Mouse (Mus musculus): ENCODE measurements around the gene Cd300lb.
"Not testable (repeated sequence)": the region's sequence is repeated elsewhere in the genome, so short reads cannot be mapped to it uniquely, and the experiment has no call there.

The Cd300lb gene

DNA sequence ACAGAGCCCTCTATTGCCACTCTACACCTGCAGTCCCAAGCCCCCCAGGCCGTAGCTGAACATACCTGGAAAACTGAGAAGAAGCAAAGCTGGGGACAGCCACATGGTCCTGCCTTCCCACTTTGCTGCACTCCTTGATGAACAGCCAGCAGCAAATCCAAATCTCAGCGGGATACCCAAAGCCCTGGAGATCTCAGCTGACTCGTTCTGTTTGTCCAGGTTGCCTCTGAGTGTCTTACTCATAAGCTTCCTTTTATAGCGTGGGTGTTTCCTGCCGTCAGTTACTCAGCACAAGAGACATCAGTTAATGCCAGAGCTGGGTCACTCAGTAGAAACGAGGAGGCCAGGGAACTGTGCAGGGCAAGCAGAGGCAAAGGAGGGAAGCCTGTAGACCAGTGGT is at the start of gene Cd300lb:
Cd300lb (minus strand) TSS at position 243 of the 400 bp plus-strand sequence.
- DNase-seq = no peak

DNA sequence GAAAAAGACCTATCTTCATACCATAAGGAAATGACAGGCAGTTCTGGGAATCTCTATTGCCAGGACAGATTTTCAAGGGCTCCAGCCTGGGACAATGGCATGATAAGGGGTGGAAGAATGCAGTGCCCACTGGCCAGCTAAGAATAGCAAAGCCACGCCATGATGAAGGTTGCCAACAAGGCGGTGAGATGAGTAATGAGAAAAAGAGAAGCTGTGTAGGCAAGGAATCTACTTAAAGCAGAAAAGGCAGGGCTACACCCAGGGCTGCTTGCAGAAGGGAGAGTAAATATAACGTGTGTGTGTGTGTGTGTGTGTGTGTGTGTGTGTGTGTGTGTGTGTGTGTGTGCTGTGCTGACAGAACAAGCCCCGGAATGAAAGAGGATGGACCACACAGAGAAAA is 47.7 kb upstream of the Cd300lb start:
- no peak for DNase-seq

DNA sequence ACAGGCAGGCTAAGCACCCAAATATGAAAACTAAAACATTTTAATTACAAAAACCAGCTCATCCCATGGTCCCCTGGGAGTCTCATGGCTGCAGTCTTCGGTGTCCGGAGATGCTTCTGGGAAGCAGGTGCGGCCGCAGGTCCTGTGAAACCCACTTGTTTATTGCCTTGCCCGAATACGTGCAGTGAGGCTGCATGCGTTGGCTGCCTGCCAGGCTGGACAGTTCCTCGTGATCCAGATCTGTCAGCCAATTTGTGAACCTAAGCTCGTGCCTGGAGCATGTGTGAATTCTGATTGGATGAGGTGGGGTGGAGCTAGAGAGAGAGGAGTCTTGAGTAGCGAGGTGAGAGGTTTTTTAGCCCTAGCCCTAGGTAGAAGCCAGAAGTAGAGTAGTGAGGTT is 38.5 kb upstream of the Cd300lb start:
- DNase-seq = no peak

DNA sequence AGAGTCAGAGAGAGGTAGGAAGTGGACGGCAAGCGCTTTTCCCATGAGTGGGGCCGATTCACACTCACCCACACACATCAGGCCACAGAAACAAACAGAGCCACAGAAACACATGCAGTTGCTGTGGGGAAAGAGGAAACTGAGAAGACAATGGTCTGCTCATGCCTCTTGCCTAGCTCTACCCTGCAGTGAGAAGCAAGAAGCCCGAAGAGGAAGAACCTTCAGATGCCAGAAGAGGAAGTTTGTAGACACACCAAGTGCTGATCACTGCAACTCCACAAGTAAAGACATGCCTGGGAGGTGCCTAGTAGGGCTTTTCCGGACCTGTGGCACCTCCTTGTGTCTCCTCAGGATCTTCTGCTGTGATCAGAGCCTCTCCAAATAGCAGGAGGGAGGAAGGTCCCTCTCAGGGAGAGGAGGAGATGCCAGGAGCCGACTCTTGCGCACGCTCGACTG is 34.6 kb upstream of the Cd300lb start, which contains the start of gene Cd300c:
Cd300c (minus strand) TSS at position 406 of the 456 bp plus-strand sequence.
- DNase-seq = no peak

DNA sequence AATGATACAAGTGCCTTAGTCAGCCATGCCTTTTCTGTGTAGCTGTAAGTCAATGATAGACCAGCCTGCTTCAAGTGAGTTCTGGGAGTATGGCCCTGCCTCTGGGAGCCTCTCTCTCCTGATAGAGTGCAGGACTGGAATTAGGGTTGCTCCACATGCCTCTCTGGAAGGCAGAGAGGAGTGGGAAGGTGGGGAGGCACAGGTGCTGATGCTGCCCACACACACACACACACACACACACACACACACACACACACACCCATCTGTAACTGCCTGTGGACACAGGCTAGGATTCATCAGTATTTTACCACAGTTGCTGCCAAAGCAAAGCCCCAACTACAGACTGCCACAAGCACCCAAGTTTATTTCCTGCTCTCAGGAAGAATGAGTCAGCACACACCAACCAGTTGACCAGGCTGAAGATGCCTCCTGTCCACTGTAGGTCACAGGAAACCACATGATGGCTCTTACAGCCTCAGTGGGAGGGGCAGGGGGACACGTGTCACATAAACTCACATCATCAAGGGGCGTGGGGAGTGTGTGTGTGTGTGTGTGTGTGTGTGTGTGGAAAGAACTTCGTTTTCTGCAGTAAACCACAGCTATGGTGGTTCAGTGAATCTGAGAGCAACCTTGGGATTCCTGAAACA is 31.1 kb upstream of the Cd300lb start:
- no peak for DNase-seq

DNA sequence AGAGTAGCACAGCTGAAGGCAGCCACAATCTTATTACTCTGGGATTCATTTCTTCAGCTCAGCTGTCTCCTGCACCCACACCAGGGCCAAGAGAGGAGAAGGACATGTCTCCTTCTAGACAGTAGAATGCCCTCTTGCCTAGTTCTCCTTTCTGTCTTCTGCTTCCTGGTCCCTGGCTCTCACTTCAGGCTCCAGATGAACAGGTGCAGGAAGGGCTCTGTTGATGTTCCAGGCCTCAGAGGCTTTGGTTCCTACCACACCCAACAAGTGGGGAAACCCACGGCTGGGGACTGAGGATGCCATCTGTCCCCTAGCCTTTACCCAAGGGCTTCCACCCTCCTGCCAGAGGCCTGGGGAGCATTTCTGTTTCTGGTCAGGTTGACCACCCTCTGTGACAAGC is 26.2 kb upstream of the Cd300lb start:
- no peak for DNase-seq

DNA sequence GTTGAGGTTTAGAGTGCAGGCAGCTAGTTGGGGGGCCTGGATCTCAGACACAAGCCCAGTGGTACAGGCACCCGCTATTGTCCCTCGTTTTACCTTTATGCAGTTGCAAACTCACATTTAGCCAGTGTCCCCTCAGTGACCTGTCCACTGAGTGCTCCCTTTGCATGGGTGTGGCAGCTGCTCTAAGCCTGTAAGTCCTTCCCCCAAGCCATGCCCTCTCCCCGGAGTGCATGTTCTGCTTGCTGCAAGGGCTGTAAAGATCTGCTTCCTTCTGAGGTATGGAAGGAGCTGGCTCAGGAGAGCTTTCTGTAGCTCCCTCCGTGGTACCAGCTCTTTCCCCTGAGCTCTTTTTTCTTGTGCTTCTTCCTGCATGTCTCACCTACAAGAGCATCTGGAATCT is 595 bp downstream of the Cd300lb start:
- DNase-seq = no peak

DNA sequence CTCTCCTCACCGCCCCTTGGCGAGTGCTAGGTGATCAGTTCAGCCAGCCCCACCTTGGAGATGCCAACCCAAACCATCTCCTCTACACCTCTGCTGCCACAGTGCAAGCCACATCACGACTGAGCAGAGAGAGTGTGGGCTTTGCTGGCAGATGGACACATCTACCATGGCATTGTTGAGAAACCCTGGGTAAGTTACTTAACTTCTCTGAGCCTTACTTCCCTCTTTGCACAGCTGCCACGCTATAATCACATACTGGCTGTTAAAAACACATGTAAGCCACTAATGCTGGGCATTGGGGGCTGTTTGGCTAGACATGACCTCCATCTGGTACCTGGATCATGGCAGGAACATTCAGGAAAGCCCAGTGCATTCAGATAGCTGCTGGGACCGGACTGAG is 3.1 kb downstream of the Cd300lb start:
- no peak for DNase-seq

DNA sequence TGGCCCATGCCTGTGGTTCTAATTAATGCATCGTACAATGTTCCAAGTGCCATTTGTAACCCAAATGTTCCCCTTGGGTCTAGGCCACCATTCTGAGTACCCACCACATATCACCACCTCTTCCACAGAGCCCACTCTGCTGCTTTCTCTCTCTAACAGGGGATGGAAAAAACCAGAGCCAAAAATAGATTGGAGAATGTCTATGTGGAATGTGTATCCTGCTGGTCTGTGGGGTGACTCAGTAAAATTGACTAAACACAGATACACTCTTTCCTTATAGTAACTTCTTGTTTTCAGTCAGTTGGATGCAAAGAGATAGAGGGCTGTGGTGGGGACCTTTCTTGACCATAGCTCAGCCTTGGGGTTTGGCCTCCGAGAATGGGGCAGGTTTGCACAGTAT is 4.6 kb downstream of the Cd300lb start:
- no peak for DNase-seq

DNA sequence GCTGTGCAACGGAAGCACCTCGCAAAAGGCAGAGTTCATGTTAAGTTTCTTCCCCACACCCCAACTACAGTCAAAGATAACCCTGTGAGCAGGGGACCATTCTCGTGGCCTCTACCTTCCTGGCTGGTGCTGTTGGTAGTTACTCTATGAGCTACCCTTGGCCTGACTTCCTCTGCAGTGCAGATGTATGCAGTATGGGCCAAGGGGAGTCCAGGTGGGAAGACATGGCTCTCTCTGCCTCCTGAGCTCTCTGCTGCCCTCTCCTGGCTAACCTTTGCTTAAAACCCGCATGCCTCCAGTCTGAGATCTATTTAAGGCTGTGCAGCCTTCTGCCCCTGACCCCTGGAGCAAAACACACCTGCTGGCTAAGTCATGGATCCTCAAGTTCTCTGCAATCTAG is 10.2 kb downstream of the Cd300lb start:
- no peak for DNase-seq

DNA sequence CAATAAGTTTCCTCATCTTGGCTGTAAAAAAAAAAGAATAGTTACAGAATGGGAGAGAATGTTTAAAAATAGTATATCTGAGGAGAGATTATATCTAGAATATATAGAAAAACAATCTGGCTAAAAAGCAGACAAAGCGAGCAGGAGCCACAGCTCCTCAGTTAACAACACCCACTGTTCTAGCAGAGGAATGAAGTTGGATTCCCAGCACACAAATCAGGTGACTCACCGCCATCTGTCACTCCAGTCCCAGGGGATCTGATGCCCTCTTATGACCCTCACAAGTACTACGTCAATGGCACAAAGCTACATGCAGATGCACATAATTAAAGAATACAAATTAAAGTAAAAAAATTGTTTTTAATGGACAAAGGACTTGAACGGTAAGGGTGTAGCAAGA is 11.7 kb downstream of the Cd300lb start:
- DNase-seq = peak; percentile 67

DNA sequence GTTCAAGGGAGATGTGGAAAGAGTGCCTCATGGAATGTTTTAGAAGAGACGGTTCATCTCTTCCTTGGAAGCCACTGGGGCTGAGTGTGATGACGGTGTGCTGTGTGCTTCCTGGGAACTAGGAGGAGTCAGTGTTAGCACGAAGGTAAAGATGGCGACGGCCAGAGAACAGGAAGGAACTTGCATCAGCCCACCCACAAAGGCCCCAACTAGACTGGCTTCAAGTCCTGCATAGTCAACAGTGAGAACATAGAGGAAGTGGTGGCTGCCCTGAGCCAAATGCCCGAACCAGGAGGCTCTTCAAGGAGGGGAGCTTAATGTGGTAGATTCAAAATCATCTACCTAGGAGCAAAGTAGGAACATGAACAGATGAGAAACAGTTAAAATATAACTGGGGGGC is 17.1 kb downstream of the Cd300lb start:
- no peak for DNase-seq

DNA sequence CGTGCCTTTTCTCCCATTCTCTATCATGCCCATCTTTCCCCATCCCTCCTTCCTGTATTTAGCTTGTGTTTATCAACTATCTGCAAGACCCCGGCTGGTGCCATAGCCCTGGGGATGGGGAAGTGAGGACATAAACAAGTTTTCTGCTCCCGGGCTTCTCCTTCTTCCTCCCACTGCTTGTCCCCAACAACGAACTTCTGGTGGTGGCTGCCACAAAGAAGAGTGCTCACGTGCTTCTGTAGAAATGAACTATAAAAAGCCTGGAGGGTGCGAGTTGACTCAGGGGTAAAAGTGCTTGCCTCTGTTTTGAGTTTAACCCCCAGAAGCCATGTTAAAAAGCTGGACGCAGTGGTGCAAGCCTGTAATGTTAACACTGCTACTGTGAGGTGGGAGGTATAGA is 19.2 kb downstream of the Cd300lb start:
- DNase-seq = no peak

DNA sequence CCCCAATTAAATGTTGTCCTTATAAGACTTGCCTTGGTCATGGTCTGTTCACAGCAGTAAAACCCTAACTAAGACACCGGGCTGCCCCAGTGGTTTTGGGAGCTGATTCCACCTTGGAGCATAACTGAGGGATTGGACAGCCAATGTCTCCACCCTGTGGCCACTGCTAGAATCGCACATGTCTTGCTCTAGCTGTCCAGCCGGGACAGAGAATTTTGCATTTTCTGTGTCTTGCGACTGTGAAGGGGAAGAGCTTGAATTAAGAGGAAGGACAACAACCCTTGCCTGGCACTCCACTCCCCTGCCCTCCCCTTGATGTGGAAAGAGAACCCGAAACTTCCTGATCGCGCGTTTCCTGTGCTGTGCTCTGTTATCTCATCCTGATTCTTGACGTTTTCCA is 21.3 kb downstream of the Cd300lb start:
- DNase-seq = peak; percentile 79

DNA sequence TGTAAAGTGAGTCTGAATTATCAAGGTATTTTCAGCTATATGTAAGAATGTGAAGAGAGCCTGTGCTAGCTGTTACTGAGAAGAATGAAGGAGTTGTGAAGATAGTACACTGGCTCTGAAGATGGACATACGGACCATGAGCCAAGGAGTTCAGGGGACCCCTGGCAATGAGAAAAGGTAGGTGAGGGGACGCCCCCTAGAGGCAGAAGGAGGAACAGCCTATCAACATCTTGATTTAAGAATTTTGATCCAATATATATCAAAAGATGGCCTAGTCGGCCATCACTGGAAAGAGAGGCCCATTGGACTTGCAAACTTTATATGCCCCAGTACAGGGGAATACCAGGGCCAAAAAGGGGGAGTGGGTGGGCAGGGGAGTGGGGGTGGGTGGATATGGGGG is 24.6 kb downstream of the Cd300lb start:
- DNase-seq = not testable (repeated sequence)

DNA sequence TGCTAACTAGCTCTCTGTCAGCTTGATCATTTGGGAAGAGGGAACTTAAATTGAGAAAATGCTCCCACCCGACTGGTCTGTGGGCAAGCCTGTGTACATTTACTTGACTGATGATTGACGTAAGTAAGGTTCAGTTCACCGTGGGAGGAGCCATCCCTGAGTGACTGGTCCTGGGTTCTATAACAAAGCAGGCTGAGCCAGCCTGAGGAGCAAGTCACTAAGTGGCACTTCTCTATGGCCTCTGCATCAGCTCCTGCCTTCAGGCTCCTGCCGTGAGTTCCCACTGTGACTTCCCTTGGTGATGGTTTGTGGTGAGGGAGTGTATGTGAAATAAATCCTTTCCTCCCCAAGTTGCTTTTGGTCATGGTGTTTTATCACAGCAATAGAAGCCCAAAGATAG is 26.1 kb downstream of the Cd300lb start:
- no peak for DNase-seq

DNA sequence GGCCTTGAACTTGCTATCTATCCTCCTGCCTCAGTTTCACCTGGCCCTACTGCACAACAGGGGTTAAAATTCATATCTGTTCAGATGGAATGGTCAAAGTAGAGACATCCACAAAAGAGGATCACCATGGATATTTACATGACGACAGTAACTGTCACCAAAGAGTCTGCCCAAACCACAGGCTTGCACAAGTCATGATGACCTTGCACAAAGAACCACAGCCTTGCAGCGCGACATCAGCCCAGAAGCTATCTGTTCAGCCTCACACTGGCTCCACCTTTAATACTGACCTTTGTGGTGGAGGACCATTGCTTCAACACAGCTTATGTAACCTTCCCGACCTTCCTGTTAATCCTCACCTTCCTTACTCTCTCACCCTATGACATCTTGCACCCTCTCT is 26.6 kb downstream of the Cd300lb start:
- no peak for DNase-seq

DNA sequence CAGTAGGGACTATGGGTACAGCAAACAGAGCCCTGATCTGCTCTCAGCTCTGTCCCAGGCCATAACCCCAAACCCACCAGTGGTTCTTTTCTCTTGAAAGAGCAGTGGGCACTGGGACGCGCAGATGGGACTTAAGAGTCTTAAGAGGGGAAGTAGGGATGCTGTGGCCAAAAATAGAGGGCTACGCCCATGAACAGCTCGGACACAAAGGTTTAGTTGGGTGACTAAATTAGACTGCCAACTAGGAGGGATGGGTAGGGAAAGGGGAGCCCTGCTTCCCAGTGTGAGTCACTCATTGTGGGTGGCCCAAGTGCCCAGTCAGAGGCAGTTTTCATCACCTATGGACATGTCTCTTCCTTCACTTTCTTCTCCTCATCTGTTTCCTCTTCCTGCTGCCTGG is 31.0 kb downstream of the Cd300lb start:
- no peak for DNase-seq

DNA sequence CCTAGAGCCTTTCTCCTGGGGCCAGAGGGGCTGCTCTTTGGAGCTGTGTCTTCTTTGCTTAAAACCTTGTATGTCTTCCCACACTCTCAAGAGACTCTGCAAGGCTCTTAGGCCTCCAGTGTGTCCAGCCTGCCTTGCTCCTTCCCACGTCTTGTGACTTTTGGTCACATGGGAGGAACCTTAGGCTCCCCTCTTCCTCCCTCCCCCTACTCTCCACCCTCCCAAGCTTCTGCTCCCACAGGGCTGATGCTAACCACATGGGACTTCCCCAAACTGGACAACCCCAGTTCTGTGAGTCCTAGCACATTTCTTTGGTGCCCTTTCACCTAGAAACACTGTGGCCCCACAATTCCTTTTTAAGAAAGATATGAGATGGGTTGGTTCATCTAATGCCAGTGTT is 36.2 kb downstream of the Cd300lb start:
- DNase-seq = no peak

DNA sequence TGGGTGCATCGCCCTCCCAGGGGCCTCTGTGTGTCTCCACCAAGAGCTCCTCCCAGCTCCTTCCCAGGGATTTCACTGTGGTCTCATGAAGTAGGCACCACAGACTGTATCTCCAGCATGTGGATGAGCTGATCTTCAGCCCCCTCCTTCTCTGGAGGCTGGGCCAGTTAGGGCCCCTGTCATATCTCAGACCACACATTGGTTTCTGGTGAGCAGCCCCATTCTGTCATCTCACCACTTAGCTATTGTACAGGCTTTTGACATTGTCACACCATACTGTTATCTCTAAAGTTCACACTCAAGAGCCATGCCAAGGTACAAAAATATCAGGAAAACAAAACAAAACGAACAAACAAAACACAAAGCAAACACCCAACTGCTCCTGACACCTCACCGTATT is 38.1 kb downstream of the Cd300lb start:
- no peak for DNase-seq

DNA sequence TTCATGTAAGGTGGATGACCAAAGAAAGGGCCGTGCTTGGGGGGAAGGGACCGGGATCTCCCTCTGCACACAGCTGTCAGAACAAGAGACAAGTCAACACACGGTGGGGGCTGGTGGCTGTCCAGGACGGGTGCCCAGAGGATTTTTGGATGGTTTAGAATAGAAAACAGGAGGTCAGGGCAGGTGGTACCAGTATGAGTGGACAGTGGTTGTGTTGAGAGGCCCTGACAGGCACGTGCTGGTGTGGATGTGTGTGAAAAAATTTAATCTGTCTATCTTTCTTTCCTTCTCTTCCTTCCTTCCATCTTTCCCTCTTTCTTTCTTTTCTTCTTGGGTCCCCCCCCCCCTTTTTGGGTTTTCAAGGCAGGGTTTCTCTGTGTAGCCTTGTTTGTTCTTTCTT is 43.6 kb downstream of the Cd300lb start:
- DNase-seq = no peak

DNA sequence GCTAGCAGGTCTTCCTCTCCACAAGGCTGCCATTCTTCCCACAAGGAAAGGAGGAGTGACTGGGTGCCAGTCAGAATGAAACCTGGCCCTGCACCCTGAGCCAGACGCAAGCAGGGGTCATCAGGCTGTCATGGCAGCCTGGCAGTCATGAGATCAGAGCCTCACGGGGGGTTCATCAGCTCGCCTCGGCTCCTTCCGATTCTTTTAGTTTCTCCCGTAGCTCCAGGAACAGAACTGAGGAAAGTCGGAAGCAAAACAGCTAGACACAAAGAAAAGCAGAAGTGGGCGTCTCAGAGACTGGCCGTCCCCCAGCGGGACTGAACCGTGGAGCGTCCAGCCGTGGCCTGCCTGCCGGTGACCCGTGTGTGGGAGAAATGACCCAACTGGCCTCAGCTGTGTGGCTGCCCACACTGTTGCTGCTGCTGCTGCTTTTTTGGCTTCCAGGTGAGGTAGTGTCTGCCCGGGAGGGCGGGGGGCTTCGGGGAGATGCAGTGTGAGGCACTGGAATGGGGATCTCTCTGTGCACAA is 44.1 kb downstream of the Cd300lb start, which contains the start of gene Cd300a:
Cd300a (plus strand) TSS at position 51 of the 528 bp plus-strand sequence.
- DNase-seq = no peak

DNA sequence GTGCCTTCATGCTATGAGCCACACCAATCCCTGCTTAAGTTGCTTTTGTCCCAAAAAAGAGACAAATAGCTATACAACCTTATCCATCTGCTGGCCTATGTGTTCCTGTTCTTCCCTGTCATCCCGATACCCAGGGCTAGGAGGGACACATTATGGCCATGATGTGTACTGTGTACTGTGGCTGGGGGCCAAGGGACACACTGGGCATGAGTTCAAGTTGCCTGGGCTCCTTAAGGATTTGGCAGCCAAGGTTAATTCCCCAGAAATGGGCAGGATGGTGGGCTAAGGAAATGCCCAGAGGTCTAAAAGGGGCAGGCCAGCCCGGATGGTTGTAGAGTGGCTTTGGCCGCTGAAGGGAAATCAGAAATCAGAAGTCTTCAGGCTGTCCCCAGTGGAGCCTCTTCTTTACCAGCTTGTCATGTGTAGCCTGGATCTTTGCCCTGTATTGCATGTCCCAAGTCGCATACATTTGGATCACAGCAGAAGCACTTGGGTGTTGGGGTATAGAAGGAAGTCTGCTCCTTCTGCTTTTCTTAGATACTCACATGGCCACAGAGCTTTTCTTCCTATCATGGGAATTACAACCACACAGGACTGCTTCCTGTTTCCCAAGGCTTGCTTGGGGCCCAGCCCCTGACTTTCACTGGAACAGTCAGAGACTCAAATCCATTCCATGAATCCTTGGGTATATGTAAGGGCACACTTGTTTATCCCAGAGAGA is 49.6 kb downstream of the Cd300lb start:
- DNase-seq = peak; percentile 60

DNA sequence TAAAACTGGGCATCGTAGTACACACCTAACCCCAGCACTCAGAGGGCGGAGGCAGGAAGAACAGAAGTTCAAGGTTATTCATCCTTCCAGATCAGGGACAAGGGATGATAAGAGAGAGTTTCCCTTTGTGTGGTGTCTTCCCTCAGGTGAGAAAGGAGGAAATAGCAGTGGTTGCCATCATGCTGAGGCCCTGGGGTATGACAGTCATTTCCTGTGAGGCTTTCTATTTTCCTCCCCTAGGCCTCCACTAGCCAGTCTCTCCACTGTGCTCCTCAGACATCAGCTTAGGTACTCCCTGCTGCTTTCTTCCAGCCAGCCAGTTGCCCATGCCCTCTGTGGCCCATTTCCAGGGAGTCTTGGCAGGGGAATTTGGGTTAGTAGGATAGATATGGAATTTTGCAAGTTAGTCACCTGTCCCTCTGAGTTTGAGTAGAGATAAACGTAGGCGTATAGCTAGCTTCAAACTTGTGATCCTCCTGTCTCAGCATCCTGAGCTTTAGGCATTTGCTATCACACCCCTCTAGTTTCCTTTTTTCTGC is 50.9 kb downstream of the Cd300lb start:
- no peak for DNase-seq

Measured in cerebellum, adult 11 months (tissue).